Mouse (Mus musculus) hindbrain, embryonic 13.5 days (tissue): ENCODE measurements around the gene Fam43b. TPM values are rescaled to one million over a fixed set of nuclear protein-coding genes. Genes with fewer than 3 reads are reported as not detected.

Experiments used
- ATAC-seq: fragments of 200-750 bp; cut with Nextera tagmentation; 2 replicates; pipeline ENCODE4 v1.8.0; 2017; ENCODE audit warnings: moderate TSS enrichment; ENCODE audit not compliant: low FRiP score
- H3K27ac ChIP-seq: fragments of 300-500 bp; sonication (generic); 2 replicates; pipeline ENCODE4 v1.5.1; 2015; ENCODE audit warnings: inconsistent platforms, mild to moderate bottlenecking, moderate library complexity
- H3K27me3 ChIP-seq: fragments of 300-500 bp; sonication (generic); 2 replicates; pipeline ENCODE4 v1.6.1; 2015; ENCODE audit warnings: mild to moderate bottlenecking, inconsistent platforms
- H3K36me3 ChIP-seq: fragments of 300-500 bp; sonication (generic); 2 replicates; pipeline ENCODE4 v1.6.1; 2015; ENCODE audit warnings: mild to moderate bottlenecking, inconsistent platforms
- H3K4me1 ChIP-seq: fragments of 300-500 bp; sonication (generic); replicated peaks from 2 replicates; pipeline ENCODE4 v1.6.1; 2015; ENCODE audit warnings: inconsistent platforms
- H3K4me2 ChIP-seq: fragments of 300-500 bp; sonication (generic); 2 replicates; pipeline ENCODE4 v1.6.1; 2015; ENCODE audit warnings: inconsistent platforms, mild to moderate bottlenecking, moderate library complexity
- H3K4me3 ChIP-seq: fragments of 300-500 bp; sonication (generic); 2 replicates; pipeline ENCODE4 v1.5.1; 2015; ENCODE audit warnings: mild to moderate bottlenecking, inconsistent platforms
- H3K9ac ChIP-seq: fragments of 300-500 bp; sonication (generic); 2 replicates; pipeline ENCODE4 v1.6.1; 2015; ENCODE audit warnings: mild to moderate bottlenecking, inconsistent platforms
- H3K9me3 ChIP-seq: fragments of 300-500 bp; sonication (generic); 2 replicates; pipeline ENCODE4 v1.6.1; 2016; ENCODE audit warnings: inconsistent platforms
- WGBS: fragments of 180-500 bp; shearing (Covaris S2); methylation state at CpG from one replicate; pipeline ENCODE4 v1.1.7; 2015; 5-methylcytosine and 5-hydroxymethylcytosine counted together
- polyA plus RNA-seq: library from polyadenylated mRNA; unstranded; fragments of >200 nt; fragmentation: Nextera tagmentation; extraction: Ambion mirVana; gene quantifications from 2 replicates; pipeline ENCODE4 v1.2.1, GENCODE M21; 2015

The Fam43b gene
- polyA plus RNA-seq, 1 experiment from 2014 or later, result 3.0 TPM

DNA sequence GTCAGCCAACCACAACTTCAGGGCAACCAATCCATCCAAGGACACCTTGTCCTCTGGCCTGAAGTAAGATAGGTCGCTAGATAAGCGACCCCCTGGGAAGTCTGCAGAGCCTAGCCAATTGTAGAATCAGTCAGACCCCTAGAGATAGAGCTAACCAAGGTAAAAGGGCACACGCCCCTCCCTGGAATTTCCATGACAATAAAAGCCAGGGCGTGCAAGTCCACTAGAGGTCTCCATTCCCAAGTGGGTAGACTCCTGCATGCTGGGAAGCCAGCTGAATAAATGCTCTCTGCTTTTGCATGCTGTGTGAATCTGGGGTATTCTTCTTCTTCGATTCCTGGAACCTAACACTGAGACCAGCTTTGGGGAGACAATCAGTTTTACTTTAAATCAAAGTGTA, 20.1 kb upstream of the Fam43b start:
- no peak overlapping the region for H3K4me3 ChIP-seq
- WGBS, result 54% methylated on average over 5 of the region's 5 CpGs
- H3K27ac ChIP-seq, result no peak overlapping the region
- no peak overlapping the region for H3K4me2 ChIP-seq
- peaks cover 29% of the 10 kb centered on the region for H3K27me3 ChIP-seq
- peaks cover 18% of the 10 kb centered on the region for H3K4me1 ChIP-seq
- no peak overlapping the region for H3K9ac ChIP-seq
- no peaks in the 10 kb centered on the region for H3K36me3 ChIP-seq
- no peak for ATAC-seq
- H3K9me3 ChIP-seq, result no peaks in the 10 kb centered on the region

DNA sequence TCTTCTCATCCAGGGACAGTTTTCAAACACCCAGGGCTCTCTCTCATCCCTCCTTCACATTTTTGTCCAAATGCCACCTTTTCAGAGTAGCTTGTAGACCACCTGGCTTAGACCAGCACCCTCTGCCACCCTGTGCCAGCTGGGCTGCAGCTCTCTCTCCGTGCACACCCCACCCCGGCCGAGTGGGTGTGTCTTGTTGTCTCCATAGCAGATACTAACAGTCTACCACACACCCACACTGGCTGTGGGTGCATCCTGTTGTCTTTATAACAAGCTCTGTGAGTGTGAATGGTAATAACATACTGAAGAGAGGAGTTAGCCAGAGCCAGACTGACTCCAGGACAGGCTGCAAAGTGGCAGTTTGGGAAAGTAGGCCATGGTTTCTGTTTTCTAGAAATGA, 19.7 kb upstream of the Fam43b start:
- no peak for ATAC-seq
- WGBS, result 73% methylated on average over 3 of the region's 3 CpGs
- Histone ChIP-seq H3K36me3 (no peaks in the 10 kb centered on the region), H3K4me3 (no peak overlapping the region), H3K4me1 (peaks cover 18% of the 10 kb centered on the region), H3K4me2 (no peak overlapping the region), H3K27me3 (peaks cover 33% of the 10 kb centered on the region), H3K27ac (no peak overlapping the region), H3K9ac (no peak overlapping the region), H3K9me3 (no peaks in the 10 kb centered on the region)

DNA sequence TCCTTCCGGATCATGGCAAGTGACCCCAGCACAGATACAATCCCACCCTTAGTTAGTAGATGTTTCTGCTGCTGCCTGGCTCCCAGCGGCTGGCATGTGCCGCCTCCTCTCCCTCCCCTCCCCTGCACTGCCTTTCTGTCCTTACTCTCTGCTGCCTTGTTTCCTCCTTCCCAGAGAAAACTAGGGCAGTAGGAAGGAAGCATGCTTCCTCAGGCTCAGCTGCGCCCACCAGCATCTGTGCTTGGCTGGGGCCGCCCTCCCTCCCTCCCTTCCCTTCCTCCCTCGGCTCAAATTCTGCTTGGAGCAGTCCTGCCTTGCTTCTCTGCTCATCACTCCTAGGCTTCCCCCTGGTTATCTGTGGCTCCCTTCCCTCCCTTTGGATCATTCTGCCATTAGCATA, 18.4 kb upstream of the Fam43b start:
- Histone ChIP-seq H3K36me3 (no peaks in the 10 kb centered on the region), H3K4me2 (no peak overlapping the region), H3K4me3 (no peak overlapping the region), H3K27ac (peak overlapping the region; percentile 67), H3K9me3 (no peaks in the 10 kb centered on the region), H3K4me1 (peaks cover 18% of the 10 kb centered on the region), H3K9ac (peak overlapping the region; percentile 36; the same call in 1 of the 2 replicates), H3K27me3 (peaks cover 39% of the 10 kb centered on the region)
- ATAC-seq, result no peak
- WGBS, result 27% methylated on average over 6 of the region's 6 CpGs

DNA sequence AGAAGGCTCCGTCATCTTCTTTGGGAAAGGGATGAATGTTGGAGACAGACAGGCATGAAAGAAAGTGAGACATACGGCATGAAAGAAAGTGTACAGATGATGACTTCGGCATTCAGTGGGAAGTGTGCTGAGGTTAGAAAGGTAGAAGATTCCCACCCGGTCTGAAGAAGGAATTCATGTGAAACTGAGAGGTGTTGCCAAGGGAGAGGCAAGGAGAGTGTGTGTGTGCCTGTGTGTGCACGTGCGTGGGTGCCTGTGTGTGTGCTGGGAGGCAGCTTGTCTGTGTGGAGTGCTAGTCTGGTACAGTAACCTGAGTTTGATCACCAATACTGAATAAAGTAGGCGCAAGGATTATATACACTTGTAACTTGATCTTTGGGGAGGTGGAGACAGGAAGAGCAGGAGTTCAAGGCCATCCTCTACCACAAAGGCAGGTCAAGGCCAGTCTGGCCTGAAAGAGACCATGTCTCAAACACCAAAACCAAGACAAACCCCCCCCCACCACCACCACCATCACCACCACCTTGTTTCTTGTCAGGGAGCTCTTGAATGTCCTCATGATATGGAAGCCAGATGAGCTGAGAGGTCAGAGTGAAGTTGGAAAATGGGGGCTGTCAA, 15.3 kb upstream of the Fam43b start:
- no peak for ATAC-seq
- Histone ChIP-seq H3K4me2 (no peak overlapping the region), H3K27me3 (peaks cover 35% of the 10 kb centered on the region), H3K4me3 (no peak overlapping the region), H3K36me3 (no peaks in the 10 kb centered on the region), H3K27ac (no peak overlapping the region), H3K4me1 (peaks cover 12% of the 10 kb centered on the region), H3K9me3 (no peaks in the 10 kb centered on the region), H3K9ac (no peak overlapping the region)
- 54% methylated on average over 7 of the region's 7 CpGs for WGBS

DNA sequence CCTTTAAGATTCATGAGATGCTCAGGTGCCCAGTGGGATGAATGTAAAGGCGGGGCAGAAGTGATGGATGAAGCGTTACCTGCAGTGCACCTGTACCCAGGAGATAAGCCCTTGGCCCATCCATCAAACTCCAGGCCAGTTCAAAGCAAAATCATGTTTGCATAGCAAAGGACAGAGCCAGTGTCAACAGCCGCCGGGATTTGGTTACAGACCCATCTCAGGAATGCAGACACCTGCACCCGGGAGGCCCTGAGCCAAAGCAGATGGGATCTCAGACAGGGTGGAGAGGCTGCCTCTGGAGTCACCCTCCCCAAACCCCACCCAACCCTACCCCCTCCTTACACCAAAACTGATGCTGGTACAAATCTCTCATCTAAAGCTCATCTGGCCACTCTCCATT, 14.7 kb upstream of the Fam43b start:
- H3K27ac ChIP-seq, result no peak overlapping the region

DNA sequence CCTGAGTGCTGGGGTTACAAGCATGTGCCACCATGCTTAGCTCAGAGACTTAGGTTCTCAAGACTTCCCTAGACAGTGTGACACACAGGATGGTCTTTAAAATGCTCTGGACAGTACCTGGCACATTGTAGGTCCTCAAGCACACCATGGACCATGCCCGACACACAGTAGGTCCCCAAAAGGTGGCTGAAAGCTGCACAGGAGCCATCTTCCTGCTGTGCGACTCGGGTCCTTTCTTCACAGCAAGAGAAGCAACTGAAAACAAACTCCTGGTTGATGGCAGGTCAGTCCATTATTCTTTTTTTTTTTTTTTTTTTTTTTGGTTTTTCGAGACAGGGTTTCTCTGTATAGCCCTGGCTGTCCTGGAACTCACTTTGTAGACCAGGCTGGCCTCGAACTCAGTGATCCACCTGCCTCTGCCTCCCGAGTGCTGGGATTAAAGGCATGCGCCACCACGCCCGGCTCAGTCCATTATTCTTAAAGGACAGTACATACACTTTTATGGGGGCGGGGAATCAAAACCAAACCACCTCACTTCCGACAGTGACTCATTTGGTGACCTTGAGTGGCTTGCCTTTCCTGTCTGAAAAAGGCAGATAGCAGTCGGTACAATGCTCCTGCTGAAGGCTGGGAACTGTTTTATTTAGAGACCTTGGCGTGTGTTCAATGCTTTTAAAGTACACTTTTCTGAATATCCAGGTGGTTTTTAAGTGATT, 11.3 kb upstream of the Fam43b start:
- WGBS, result 88% methylated on average over 12 of the region's 13 CpGs
- no peaks in the 10 kb centered on the region for H3K36me3 ChIP-seq

More for the DNA sequence above, 14.7 kb upstream of the Fam43b start:
- Histone ChIP-seq H3K27me3 (peaks cover 35% of the 10 kb centered on the region), H3K36me3 (no peaks in the 10 kb centered on the region), H3K9me3 (no peaks in the 10 kb centered on the region), H3K4me3 (no peak overlapping the region), H3K4me2 (no peak overlapping the region), H3K9ac (no peak overlapping the region), H3K4me1 (peaks cover 12% of the 10 kb centered on the region)
- 10% methylated on average over 5 of the region's 5 CpGs for WGBS
- ATAC-seq, result no peak

DNA sequence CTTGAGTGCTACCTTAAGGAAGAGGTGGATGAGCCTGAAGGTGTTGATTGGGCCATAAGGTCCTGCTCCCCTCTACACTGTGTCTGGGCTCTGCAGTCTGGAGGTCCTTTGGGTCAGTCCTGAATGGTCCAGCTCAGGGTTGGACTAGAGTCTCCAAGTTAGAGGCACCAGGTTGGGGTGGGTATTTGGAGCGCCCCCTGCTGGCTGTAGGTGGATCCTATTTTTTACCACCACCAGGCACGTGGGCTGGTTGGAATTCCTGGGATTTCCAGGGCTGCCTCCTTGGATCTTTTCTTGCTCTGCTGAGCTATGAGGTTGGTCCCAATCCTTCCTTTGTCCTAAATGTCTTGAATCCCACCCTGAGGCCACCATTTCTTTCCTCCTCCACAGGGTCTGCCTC, 8.5 kb upstream of the Fam43b start:
- no peaks in the 10 kb centered on the region for H3K4me1 ChIP-seq
- H3K9ac ChIP-seq, result no peak overlapping the region
- H3K27ac ChIP-seq, result no peak overlapping the region
- H3K4me3 ChIP-seq, result no peak overlapping the region
- H3K27me3 ChIP-seq, result peaks cover 18% of the 10 kb centered on the region
- H3K4me2 ChIP-seq, result no peak overlapping the region
- H3K9me3 ChIP-seq, result no peaks in the 10 kb centered on the region
- H3K36me3 ChIP-seq, result no peaks in the 10 kb centered on the region
- ATAC-seq, result no peak
- 3% methylated on average over 2 of the region's 2 CpGs for WGBS

More for the DNA sequence above, 11.3 kb upstream of the Fam43b start:
- no peak overlapping the region for H3K9ac ChIP-seq
- no peak overlapping the region for H3K4me2 ChIP-seq
- H3K27ac ChIP-seq, result no peak overlapping the region
- ATAC-seq, result no peak
- H3K4me3 ChIP-seq, result no peak overlapping the region
- H3K9me3 ChIP-seq, result no peaks in the 10 kb centered on the region
- H3K27me3 ChIP-seq, result peaks cover 33% of the 10 kb centered on the region
- H3K4me1 ChIP-seq, result no peaks in the 10 kb centered on the region

DNA sequence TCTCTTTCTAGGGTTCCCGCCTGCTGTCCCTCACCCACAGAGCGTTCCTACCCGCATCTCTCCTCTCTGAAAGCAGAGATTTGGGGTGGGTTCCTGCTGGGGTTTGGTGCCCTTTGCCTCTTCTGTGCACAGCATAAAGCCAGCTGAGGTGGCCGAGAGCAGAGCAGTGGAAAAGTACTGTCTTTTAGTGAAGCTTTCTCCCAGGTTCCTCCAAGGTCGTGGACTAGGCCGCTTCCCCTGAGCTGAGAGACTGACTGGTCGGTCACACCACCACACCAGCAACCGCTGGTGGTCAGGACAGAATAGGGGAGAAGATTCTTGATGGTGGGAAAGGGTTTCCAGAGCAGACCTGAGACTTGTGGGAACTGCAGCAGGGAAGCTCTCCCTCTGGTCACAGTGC, 383 bp upstream of the Fam43b start:
- H3K9ac ChIP-seq, result peak overlapping the region; percentile 72
- peak overlapping the region; percentile 49 for H3K4me3 ChIP-seq
- no peaks in the 10 kb centered on the region for H3K9me3 ChIP-seq
- H3K27ac ChIP-seq, result no peak overlapping the region
- WGBS, result 7% methylated on average over 8 of the region's 8 CpGs
- H3K36me3 ChIP-seq, result no peaks in the 10 kb centered on the region
- no peak for ATAC-seq
- peak overlapping the region; percentile 74 for H3K4me2 ChIP-seq
- peaks cover 25% of the 10 kb centered on the region for H3K4me1 ChIP-seq
- H3K27me3 ChIP-seq, result peaks cover 87% of the 10 kb centered on the region

DNA sequence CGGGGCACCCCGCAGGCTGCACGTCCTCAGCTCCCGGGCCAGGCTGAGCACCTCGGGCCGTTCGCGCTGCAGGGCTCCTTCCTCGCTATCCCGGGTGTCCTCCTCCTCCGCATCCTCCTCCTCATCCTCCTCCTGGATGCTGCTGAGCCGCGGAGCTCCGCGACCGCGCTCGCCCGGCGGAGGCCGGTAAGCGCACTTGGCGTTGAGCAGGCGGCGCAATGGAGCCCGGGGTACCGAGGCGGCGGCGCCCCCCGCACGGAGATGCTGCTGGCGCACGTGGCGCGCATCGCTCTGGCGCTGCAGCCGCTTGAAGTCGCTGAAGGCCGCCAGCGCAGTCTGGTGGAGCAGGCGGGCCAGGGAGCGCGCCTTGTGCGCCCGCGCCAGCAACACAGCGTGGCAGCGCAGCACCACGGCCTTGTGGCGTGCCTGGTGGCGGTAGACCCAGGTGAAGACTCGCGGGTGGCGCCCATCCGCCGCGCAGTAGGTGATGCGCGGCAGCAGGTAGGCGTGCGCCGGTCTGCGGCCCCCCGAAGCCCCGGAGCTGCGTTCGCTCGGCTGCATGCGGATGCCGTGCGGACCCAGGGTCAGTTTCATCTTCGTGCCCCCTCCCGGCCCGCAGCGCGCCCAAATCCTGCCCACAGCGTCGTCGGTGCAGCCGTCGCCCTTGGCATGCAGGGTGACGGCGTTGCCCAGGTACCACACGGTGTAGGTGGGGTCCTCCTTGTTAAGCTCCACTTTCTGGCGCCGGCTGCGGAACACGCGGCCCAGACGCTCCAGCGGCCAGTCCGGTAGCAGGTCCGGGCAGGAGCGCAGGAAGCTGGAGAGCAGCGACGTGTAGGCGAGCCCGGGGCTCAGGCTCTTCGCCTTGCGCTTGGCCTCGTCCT, 999 bp downstream of the Fam43b start:
- H3K9ac ChIP-seq, result peak overlapping the region; percentile 72
- no peaks in the 10 kb centered on the region for H3K36me3 ChIP-seq
- peak overlapping the region; percentile 74 for H3K4me2 ChIP-seq
- peaks cover 91% of the 10 kb centered on the region for H3K27me3 ChIP-seq
- peak; percentile 53 for ATAC-seq
- under 1% methylated on average over 102 of the region's 103 CpGs for WGBS
- H3K27ac ChIP-seq, result no peak overlapping the region
- H3K4me1 ChIP-seq, result peaks cover 25% of the 10 kb centered on the region
- H3K9me3 ChIP-seq, result no peaks in the 10 kb centered on the region
- peak overlapping the region; percentile 49 for H3K4me3 ChIP-seq

DNA sequence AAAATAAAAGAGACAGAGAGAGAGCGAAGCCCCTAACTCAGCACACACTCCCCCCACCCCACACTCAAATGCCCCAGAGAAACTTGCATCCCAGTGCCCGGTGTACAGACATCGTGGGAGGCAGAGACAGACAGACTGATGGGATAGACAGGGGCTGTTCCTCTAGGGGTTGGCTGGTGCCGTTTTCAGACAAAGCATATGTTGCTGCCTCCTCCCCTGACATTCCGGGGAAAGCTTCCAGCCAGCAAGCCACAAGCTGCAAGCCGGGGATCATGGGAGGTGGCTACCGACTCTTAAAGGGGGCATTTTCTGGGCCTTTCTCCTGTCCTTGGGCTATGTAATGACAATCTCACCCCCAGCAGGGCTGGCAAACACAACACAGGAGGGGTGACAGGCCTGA, 2.6 kb downstream of the Fam43b start:
- peaks cover 78% of the 10 kb centered on the region for H3K27me3 ChIP-seq
- 65% methylated on average over 7 of the region's 7 CpGs for WGBS
- H3K4me1 ChIP-seq, result peaks cover 25% of the 10 kb centered on the region
- no peak overlapping the region for H3K27ac ChIP-seq
- H3K36me3 ChIP-seq, result no peaks in the 10 kb centered on the region
- no peaks in the 10 kb centered on the region for H3K9me3 ChIP-seq
- no peak overlapping the region for H3K4me3 ChIP-seq
- H3K9ac ChIP-seq, result no peak overlapping the region
- H3K4me2 ChIP-seq, result peak overlapping the region; percentile 74; the same call in 1 of the 2 replicates
- ATAC-seq, result no peak

DNA sequence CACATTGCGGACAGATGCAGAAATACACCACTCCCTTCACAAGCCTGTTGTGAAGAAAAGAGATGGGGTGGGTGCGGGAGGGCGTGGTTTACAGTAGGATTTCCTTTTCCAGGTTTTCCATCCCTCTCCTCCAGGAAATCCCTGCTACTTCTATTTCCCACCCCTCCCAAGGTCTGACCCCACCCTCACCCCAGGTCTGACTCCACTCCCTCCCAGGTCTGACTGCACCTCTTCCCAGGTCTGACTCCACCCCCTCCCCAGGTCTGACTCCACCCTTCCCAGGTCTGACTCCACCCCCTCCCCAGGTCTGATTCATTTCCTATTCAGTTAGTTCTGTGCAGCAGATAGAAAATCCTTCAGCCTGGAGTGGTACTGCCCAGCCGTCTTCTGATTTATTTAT, 12.5 kb downstream of the Fam43b start:
- peaks cover 17% of the 10 kb centered on the region for H3K4me1 ChIP-seq
- no peak overlapping the region for H3K4me3 ChIP-seq
- no peak overlapping the region for H3K9ac ChIP-seq
- H3K9me3 ChIP-seq, result no peaks in the 10 kb centered on the region
- no peak for ATAC-seq
- H3K36me3 ChIP-seq, result no peaks in the 10 kb centered on the region
- H3K27me3 ChIP-seq, result 0 out of 2 replicates have a peak, but pooled peaks cover 7% of the 10 kb centered on the region
- WGBS, result 66% methylated on average over 4 of the region's 4 CpGs
- H3K27ac ChIP-seq, result no peak overlapping the region
- no peak overlapping the region for H3K4me2 ChIP-seq

DNA sequence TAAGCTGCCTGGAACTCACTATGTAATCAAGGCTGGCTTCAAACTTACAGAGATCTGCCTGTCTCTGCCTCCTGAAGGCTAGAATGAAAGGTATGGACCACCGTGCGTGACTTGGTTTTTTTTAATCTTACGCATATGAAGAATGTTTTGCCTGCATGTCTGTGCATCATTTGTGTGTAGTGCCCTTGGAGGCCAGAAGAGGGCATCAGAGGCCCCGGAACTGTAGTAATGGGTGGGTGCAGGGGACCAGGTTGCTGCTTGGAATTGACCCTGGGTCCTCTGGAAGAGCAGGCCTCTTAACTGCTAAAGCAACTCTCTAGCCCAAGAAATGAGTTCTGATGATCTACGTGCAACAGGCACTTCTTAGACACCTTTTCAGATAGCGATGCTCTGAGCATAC, 13.9 kb downstream of the Fam43b start:
- H3K9me3 ChIP-seq, result no peaks in the 10 kb centered on the region
- no peak overlapping the region for H3K4me3 ChIP-seq
- 0 out of 2 replicates have a peak, but pooled peaks cover 7% of the 10 kb centered on the region for H3K27me3 ChIP-seq
- no peak overlapping the region for H3K27ac ChIP-seq
- peaks cover 17% of the 10 kb centered on the region for H3K4me1 ChIP-seq
- WGBS, result 72% methylated on average over 6 of the region's 6 CpGs
- no peak overlapping the region for H3K9ac ChIP-seq
- H3K4me2 ChIP-seq, result no peak overlapping the region
- no peaks in the 10 kb centered on the region for H3K36me3 ChIP-seq
- ATAC-seq, result no peak
